Mouse (Mus musculus) retina, postnatal 7 days (tissue): ENCODE results near the gene Med13l.

Experiments
- DNase-seq: peaks from one replicate; pipeline ENCODE4 v3.0.0-alpha.2; 2012; ENCODE audit warnings: low read depth, low spot score

Gene Med13l

GRCm38 (mm10) chr5:118560385-118561085, at the start of gene Med13l:
Gene Med13l, plus strand, starts transcription at chr5:118560679.
- peak; percentile 41 for DNase-seq

- DNase-seq = no peak
These were observed 49.5 kb upstream of the Med13l start for GRCm38 (mm10) chr5:118510969-118511368.

GRCm38 (mm10) chr5:118513005-118513404, 47.5 kb upstream of the Med13l start:
- no peak for DNase-seq

- DNase-seq = no peak
These were observed 46.6 kb upstream of the Med13l start for GRCm38 (mm10) chr5:118513629-118514526.

GRCm38 (mm10) chr5:118514527-118514831, 46.0 kb upstream of the Med13l start:
- DNase-seq = no peak

- DNase-seq = no peak
These were observed 45.6 kb upstream of the Med13l start for GRCm38 (mm10) chr5:118514842-118515241.

- DNase-seq = no peak
These were observed 45.2 kb upstream of the Med13l start for GRCm38 (mm10) chr5:118515280-118515721.

GRCm38 (mm10) chr5:118516066-118516465, 44.4 kb upstream of the Med13l start:
- no peak for DNase-seq

GRCm38 (mm10) chr5:118516470-118516869, 44.0 kb upstream of the Med13l start:
- no peak for DNase-seq

GRCm38 (mm10) chr5:118520457-118520856, 40.0 kb upstream of the Med13l start:
- DNase-seq = no peak

GRCm38 (mm10) chr5:118524400-118524799, 36.1 kb upstream of the Med13l start:
- no peak for DNase-seq

- no peak for DNase-seq
These were observed 34.8 kb upstream of the Med13l start for GRCm38 (mm10) chr5:118525634-118526033.

- DNase-seq = no peak
These were observed 34.0 kb upstream of the Med13l start for GRCm38 (mm10) chr5:118526504-118526903.

GRCm38 (mm10) chr5:118529241-118529640, 31.2 kb upstream of the Med13l start:
- DNase-seq = no peak

- DNase-seq = no peak
These were observed 28.4 kb upstream of the Med13l start for GRCm38 (mm10) chr5:118532125-118532524.

GRCm38 (mm10) chr5:118532659-118533058, 27.8 kb upstream of the Med13l start:
- DNase-seq = no peak

GRCm38 (mm10) chr5:118534407-118534921, 26.0 kb upstream of the Med13l start:
- DNase-seq = no peak

GRCm38 (mm10) chr5:118535130-118535529, 25.3 kb upstream of the Med13l start:
- no peak for DNase-seq

- DNase-seq = no peak
These were observed 22.0 kb upstream of the Med13l start for GRCm38 (mm10) chr5:118538487-118538886.

GRCm38 (mm10) chr5:118543816-118544215, 16.7 kb upstream of the Med13l start:
- DNase-seq = no peak

- no peak for DNase-seq
These were observed 10.0 kb upstream of the Med13l start for GRCm38 (mm10) chr5:118550493-118550892.

- DNase-seq = no peak
These were observed 7.2 kb upstream of the Med13l start for GRCm38 (mm10) chr5:118553290-118553689.

- no peak for DNase-seq
These were observed 5.2 kb upstream of the Med13l start for GRCm38 (mm10) chr5:118555305-118555704.
